Comparison of ENCODE assay signal across 9 mouse cellular contexts in genomic region chr2:25178285-25178972, GRCm38 (mm10). TPM values are rescaled to one million over a fixed set of nuclear protein-coding genes. Genes with fewer than 3 reads are reported as not detected.
DNase-seq lines count a peak whose midpoint lies in the region; ATAC-seq and TF ChIP-seq lines count a peak whose summit lies in the region.
"Had no signal": no experiment of that assay in that cellular context is flagged by ENCODE, and none has a peak within 500 bp of the region (broad histone marks: within the 10 kb centered on the region; RNA-seq: fewer than 3 reads in every experiment).

No protein-coding gene starts in this region.

- peak overlapping the region; percentile 25; the same call in 1 of the 2 replicates for H3K9ac ChIP-seq in kidney, embryonic 16.5 days (replicated peaks; ENCODE audit: low read length)
- H3K9ac ChIP-seq in forebrain, embryonic 12.5 days, result peak overlapping the region; percentile 47
- no peak overlapping the region for H3K9ac ChIP-seq in limb, embryonic 14.5 days (ENCODE audit: low read depth, low read length, severe bottlenecking)

- H3K4me3 ChIP-seq in kidney, embryonic 16.5 days (ENCODE audit: low read length), result no peak overlapping the region
- H3K4me3 ChIP-seq in forebrain, embryonic 12.5 days (replicated peaks), result peak overlapping the region; percentile 18; the same call in 1 of the 2 replicates
- no peak overlapping the region for H3K4me3 ChIP-seq in limb, embryonic 14.5 days (replicated peaks; ENCODE audit: low read length)

- no peak for DNase-seq in kidney, postnatal 36 days
- peak; percentile 85 for DNase-seq in brain, embryonic 14.5 days (ENCODE audit: low read depth)
- DNase-seq in limb, embryonic 14.5 days (ENCODE audit: low spot score), result no peak
- DNase-seq in B cell, adult 2 months, result no peak

- H3K27me3 ChIP-seq in kidney, embryonic 16.5 days (ENCODE audit: insufficient read depth, low read length), result peaks cover 32% of the 10 kb centered on the region
- no peaks in the 10 kb centered on the region for H3K27me3 ChIP-seq in forebrain, embryonic 12.5 days
- H3K27me3 ChIP-seq in limb, embryonic 14.5 days (ENCODE audit: control insufficient read depth, insufficient read depth, low read length), result peaks cover 42% of the 10 kb centered on the region

- H3K4me1 ChIP-seq in kidney, embryonic 16.5 days (ENCODE audit: insufficient read depth, low read length), result peaks cover 75% of the 10 kb centered on the region
- H3K4me1 ChIP-seq in forebrain, embryonic 12.5 days, result peaks cover 66% of the 10 kb centered on the region
- H3K4me1 ChIP-seq in limb, embryonic 14.5 days (ENCODE audit: control insufficient read depth, insufficient read depth, low read length), result peaks cover 42% of the 10 kb centered on the region

- no peaks in the 10 kb centered on the region for H3K36me3 ChIP-seq in kidney, embryonic 16.5 days (ENCODE audit: insufficient read depth, low read length)
- peaks cover under 1% of the 10 kb centered on the region; the same call in 1 of the 2 replicates for H3K36me3 ChIP-seq in forebrain, embryonic 12.5 days (replicated peaks)
- H3K36me3 ChIP-seq in limb, embryonic 14.5 days (ENCODE audit: control insufficient read depth, insufficient read depth, low read length), result no peaks in the 10 kb centered on the region
- H3K36me3 ChIP-seq: G1E had no signal

- ATAC-seq in kidney, embryonic 16.5 days (ENCODE audit: low FRiP score, low TSS enrichment), result no peak
- ATAC-seq in forebrain, embryonic 12.5 days (ENCODE audit: low FRiP score), result no peak
- ATAC-seq in limb, embryonic 14.5 days (ENCODE audit: low FRiP score, low read depth), result no peak
- no peak for ATAC-seq in monocyte, adult 5-6 weeks (replicated peaks; ENCODE audit: insufficient number of reproducible peaks, low FRiP score, low TSS enrichment, poor library complexity, severe bottlenecking)
- no peak for ATAC-seq in megakaryocyte progenitor cell, adult 5-6 weeks (replicated peaks; ENCODE audit: poor library complexity)

- TF ChIP-seq CTCF in brain, embryonic 14.5 days (IDR thresholded peaks at IDR 0.05; ENCODE audit: borderline replicate concordance, extremely low read depth, insufficient read depth, insufficient read length), result no peak

- H3K27ac ChIP-seq in kidney, embryonic 16.5 days (ENCODE audit: low read length), result peak overlapping the region; percentile 91
- peak overlapping the region; percentile 85 for H3K27ac ChIP-seq in forebrain, embryonic 12.5 days
- peak overlapping the region; percentile 38; the same call in 1 of the 2 replicates for H3K27ac ChIP-seq in limb, embryonic 14.5 days (replicated peaks; ENCODE audit: low read depth, low read length)

- peak overlapping the region; percentile 2; the same call in 1 of the 2 replicates for H3K4me2 ChIP-seq in kidney, embryonic 16.5 days (replicated peaks; ENCODE audit: low read depth, low read length)
- H3K4me2 ChIP-seq in forebrain, embryonic 12.5 days, result peak overlapping the region; percentile 48
- H3K4me2 ChIP-seq in limb, embryonic 14.5 days (replicated peaks; ENCODE audit: low read depth, low read length, severe bottlenecking), result peak overlapping the region; percentile 15; the same call in 1 of the 2 replicates

- TF ChIP-seq POLR2A in brain, embryonic 14.5 days (IDR thresholded peaks at IDR 0.05; ENCODE audit: borderline replicate concordance, extremely low read depth, insufficient read depth, insufficient read length, poor library complexity, severe bottlenecking), result no peak
- no peak for TF ChIP-seq POLR2A in limb, embryonic 14.5 days (IDR thresholded peaks at IDR 0.05; ENCODE audit: borderline replicate concordance, extremely low read depth, insufficient read depth, insufficient read length)

- 25% methylated on average over 10 of the region's 10 CpGs for WGBS in kidney, embryonic 16.5 days
- WGBS in forebrain, embryonic 12.5 days, result 18% methylated on average over 10 of the region's 10 CpGs
- 15% methylated on average over 10 of the region's 10 CpGs for WGBS in limb, embryonic 14.5 days

- no peaks in the 10 kb centered on the region for H3K9me3 ChIP-seq in kidney, embryonic 16.5 days (ENCODE audit: low read length)
- no peaks in the 10 kb centered on the region for H3K9me3 ChIP-seq in forebrain, embryonic 12.5 days
- H3K9me3 ChIP-seq in limb, embryonic 14.5 days (ENCODE audit: control insufficient read depth, low read length), result no peaks in the 10 kb centered on the region

RNA-seq across cellular contexts. Expression of gene Nrarp, which starts 2.1 kb away (rescaled TPM):
- 18.4 and 18.8 TPM in 2 replicates for polyA plus RNA-seq in kidney, embryonic 16.5 days (2015; fragmentation: Nextera tagmentation; extraction: Ambion mirVana)
- 50.0 and 58.5 TPM in 2 replicates for polyA plus RNA-seq in brain, embryonic 14.5 days (2012; rRNA removed)
- polyA plus RNA-seq in forebrain, embryonic 12.5 days (2016; fragmentation: Nextera tagmentation; extraction: Ambion mirVana), result 76.8 and 81.0 TPM in 2 replicates
- 34.0 and 34.1 TPM in 2 replicates for polyA plus RNA-seq in limb, embryonic 14.5 days (2012; rRNA removed)
- 27.7 and 28.2 TPM in 2 replicates for polyA plus RNA-seq in limb, embryonic 14.5 days (2014; fragmentation: Nextera tagmentation; extraction: Ambion mirVana)
- total RNA-seq in monocyte, adult 5-6 weeks (2017), result 22.3 to 51.8 TPM (median 24.4 TPM) in 3 replicates
- total RNA-seq in megakaryocyte progenitor cell, adult 5-6 weeks (2015), result 0.42 and 0.51 TPM in 2 replicates
- 0.78 and 1.3 TPM in 2 replicates for total RNA-seq in megakaryocyte progenitor cell, adult 5-6 weeks (2017)
- polyA plus RNA-seq: G1E had no signal

RNA-seq across cellular contexts. Expression of gene Tor4a, which starts 18.3 kb away (rescaled TPM):
- polyA plus RNA-seq in kidney, embryonic 16.5 days (2015; fragmentation: Nextera tagmentation; extraction: Ambion mirVana), result 16.0 and 16.8 TPM in 2 replicates
- polyA plus RNA-seq in brain, embryonic 14.5 days (2012; rRNA removed), result 1.9 and 2.0 TPM in 2 replicates
- polyA plus RNA-seq in forebrain, embryonic 12.5 days (2016; fragmentation: Nextera tagmentation; extraction: Ambion mirVana), result 0.62 and 1.0 TPM in 2 replicates
- polyA plus RNA-seq in limb, embryonic 14.5 days (2012; rRNA removed), result 5.9 and 6.4 TPM in 2 replicates
- polyA plus RNA-seq in limb, embryonic 14.5 days (2014; fragmentation: Nextera tagmentation; extraction: Ambion mirVana), result 8.1 and 8.5 TPM in 2 replicates
- 28.8 to 64.7 TPM (median 31.0 TPM) in 3 replicates for total RNA-seq in monocyte, adult 5-6 weeks (2017)
- total RNA-seq in megakaryocyte progenitor cell, adult 5-6 weeks (2015), result 11.4 and 12.5 TPM in 2 replicates
- total RNA-seq in megakaryocyte progenitor cell, adult 5-6 weeks (2017), result 16.1 and 17.6 TPM in 2 replicates

RNA-seq across cellular contexts. Expression of gene Nelfb, which starts 32.9 kb away (rescaled TPM):
- 131 and 138 TPM in 2 replicates for polyA plus RNA-seq in kidney, embryonic 16.5 days (2015; fragmentation: Nextera tagmentation; extraction: Ambion mirVana)
- polyA plus RNA-seq in brain, embryonic 14.5 days (2012; rRNA removed), result 78.9 and 91.3 TPM in 2 replicates
- 106 and 111 TPM in 2 replicates for polyA plus RNA-seq in forebrain, embryonic 12.5 days (2016; fragmentation: Nextera tagmentation; extraction: Ambion mirVana)
- 84.4 and 98.3 TPM in 2 replicates for polyA plus RNA-seq in limb, embryonic 14.5 days (2012; rRNA removed)
- polyA plus RNA-seq in limb, embryonic 14.5 days (2014; fragmentation: Nextera tagmentation; extraction: Ambion mirVana), result 88.4 and 106 TPM in 2 replicates
- 82.8 to 113 TPM (median 105 TPM) in 3 replicates for total RNA-seq in monocyte, adult 5-6 weeks (2017)
- total RNA-seq in megakaryocyte progenitor cell, adult 5-6 weeks (2015), result 23.7 and 28.9 TPM in 2 replicates
- 35.8 and 38.7 TPM in 2 replicates for total RNA-seq in megakaryocyte progenitor cell, adult 5-6 weeks (2017)

RNA-seq across cellular contexts. Expression of gene Stpg3, which starts 36.0 kb away (rescaled TPM):
- polyA plus RNA-seq in kidney, embryonic 16.5 days (2015; fragmentation: Nextera tagmentation; extraction: Ambion mirVana), result 0.54 and 0.82 TPM in 2 replicates
- not detected in 2 replicates for polyA plus RNA-seq in brain, embryonic 14.5 days (2012; rRNA removed)
- polyA plus RNA-seq in forebrain, embryonic 12.5 days (2016; fragmentation: Nextera tagmentation; extraction: Ambion mirVana), result not detected in 2 replicates
- not detected in 2 replicates for polyA plus RNA-seq in limb, embryonic 14.5 days (2012; rRNA removed)
- not detected in 2 replicates for polyA plus RNA-seq in limb, embryonic 14.5 days (2014; fragmentation: Nextera tagmentation; extraction: Ambion mirVana)
- not detected in 3 replicates for total RNA-seq in monocyte, adult 5-6 weeks (2017)
- 0.30 TPM in 1 of 2 replicates, not detected in the other for total RNA-seq in megakaryocyte progenitor cell, adult 5-6 weeks (2015)
- total RNA-seq in megakaryocyte progenitor cell, adult 5-6 weeks (2017), result 0.54 TPM in 1 of 2 replicates, not detected in the other
- total RNA-seq: G1E had no signal
- polyA plus RNA-seq: G1E had no signal

RNA-seq across cellular contexts. Expression of gene Fam166a, which starts 40.1 kb away (rescaled TPM):
- polyA plus RNA-seq in kidney, embryonic 16.5 days (2015; fragmentation: Nextera tagmentation; extraction: Ambion mirVana), result 0.37 TPM in 1 of 2 replicates, not detected in the other
- polyA plus RNA-seq in brain, embryonic 14.5 days (2012; rRNA removed), result 0.10 and 0.14 TPM in 2 replicates
- polyA plus RNA-seq in forebrain, embryonic 12.5 days (2016; fragmentation: Nextera tagmentation; extraction: Ambion mirVana), result 0.46 and 0.87 TPM in 2 replicates
- polyA plus RNA-seq in limb, embryonic 14.5 days (2012; rRNA removed), result not detected in 2 replicates
- 0.17 TPM in 1 of 2 replicates, not detected in the other for polyA plus RNA-seq in limb, embryonic 14.5 days (2014; fragmentation: Nextera tagmentation; extraction: Ambion mirVana)
- not detected in 3 replicates for total RNA-seq in monocyte, adult 5-6 weeks (2017)
- not detected in 2 replicates for total RNA-seq in megakaryocyte progenitor cell, adult 5-6 weeks (2015)
- not detected in 2 replicates for total RNA-seq in megakaryocyte progenitor cell, adult 5-6 weeks (2017)
- total RNA-seq: G1E had no signal
- polyA plus RNA-seq: G1E had no signal

Comparison
In these comparisons a context has a peak if more than half of its experiments do, and no peak if none do; other contexts are left out.
1. H3K27ac ChIP-seq: peak in every context shown above with its lines; median percentile 91 in kidney, embryonic 16.5 days; 85 in forebrain, embryonic 12.5 days; 38 in limb, embryonic 14.5 days.